Mouse (Mus musculus): Measurements from ENCODE around the gene Gm10338. TPM values are rescaled to one million over a fixed set of nuclear protein-coding genes. Genes with fewer than 3 reads are reported as not detected.

Gm10338 gene
- not detected for polyA plus RNA-seq (2014; fragmentation: Illumina TruSeq; extraction: RNeasy Lipid Tissue Mini Kit (QIAGEN cat#74804); ENCODE audit: low read depth, low replicate concordance)

DNA sequence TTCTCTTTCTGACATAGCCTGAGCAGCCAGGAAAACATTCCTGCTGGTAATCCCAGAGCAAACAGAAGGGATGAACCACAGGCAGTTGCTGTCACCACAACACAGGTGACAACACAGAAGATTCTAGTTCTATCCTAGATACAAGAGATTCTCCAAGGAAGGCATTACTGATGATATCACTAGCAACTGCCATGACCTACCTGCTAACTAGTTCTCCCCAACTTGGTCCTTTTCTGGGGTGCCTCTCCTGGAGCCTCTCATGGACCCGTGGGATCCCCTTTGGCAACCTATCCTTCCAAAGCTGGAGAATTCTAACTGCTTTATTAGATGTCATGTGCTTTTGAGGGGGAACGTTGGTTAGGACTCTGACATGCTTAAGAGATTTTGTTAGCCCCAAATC lies at the start of gene Gm10338:
Gene Gm10338, minus strand, starts transcription at position 101 of the 400 bp plus-strand sequence.

DNA sequence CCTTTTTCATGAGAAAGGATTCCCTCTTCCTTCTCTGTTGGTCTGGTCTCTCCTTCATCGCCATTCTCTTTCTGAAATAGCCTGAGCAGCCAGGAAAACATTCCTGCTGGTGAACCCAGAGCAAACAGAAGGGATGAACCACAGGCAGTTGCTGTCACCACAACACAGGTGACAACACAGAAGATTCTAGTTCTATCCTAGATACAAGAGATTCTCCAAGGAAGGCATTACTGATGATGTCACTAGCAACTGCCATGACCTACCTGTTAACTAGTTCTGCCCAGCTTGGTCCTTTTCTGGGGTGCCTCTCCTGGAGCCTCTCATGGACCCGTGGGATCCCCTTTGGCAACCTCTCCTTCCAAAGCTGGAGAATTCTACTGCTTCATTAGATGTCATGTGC lies 48.5 kb upstream of the Gm10338 start, which contains the start of gene Gm10128:
Gene Gm10128, minus strand, starts transcription at position 101 of the 400 bp plus-strand sequence.

DNA sequence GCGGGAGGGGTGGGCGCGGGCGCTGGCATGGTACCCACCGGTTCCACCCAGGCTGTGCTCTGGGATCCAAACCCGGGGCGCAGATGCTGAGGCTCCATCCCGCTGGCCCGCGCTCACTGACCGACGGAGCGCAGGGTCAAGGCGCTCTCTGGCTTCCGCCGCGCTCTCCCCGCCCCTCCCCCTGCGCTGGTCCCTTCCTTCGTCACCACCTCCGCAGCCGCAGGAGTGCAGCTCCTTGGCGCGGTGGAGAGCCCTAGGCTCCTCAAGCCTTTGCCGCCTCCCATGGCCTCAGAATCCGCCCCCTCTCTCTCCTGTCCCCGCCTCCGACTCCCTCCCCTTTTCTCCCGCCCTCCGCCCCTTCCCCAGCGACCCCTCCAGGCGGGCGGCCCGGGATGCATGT lies 27.0 kb downstream of the Gm10338 start, which contains the start of gene Gm3558:
Gene Gm3558, minus strand, starts transcription at position 185 of the 400 bp plus-strand sequence.

Other genes starting within 250 kb of the Gm10338 start
- gene Gm8374, start 230.5 kb downstream of the Gm10338 start, polyA plus RNA-seq (2014; fragmentation: Illumina TruSeq; extraction: RNeasy Lipid Tissue Mini Kit (QIAGEN cat#74804); ENCODE audit: low read depth, low replicate concordance): not detected
- not detected for gene Gm3755, start 144.7 kb downstream of the Gm10338 start, polyA plus RNA-seq (2014; fragmentation: Illumina TruSeq; extraction: RNeasy Lipid Tissue Mini Kit (QIAGEN cat#74804); ENCODE audit: low read depth, low replicate concordance)
- not detected for gene Gm3752, start 111.8 kb downstream of the Gm10338 start, polyA plus RNA-seq (2014; fragmentation: Illumina TruSeq; extraction: RNeasy Lipid Tissue Mini Kit (QIAGEN cat#74804); ENCODE audit: low read depth, low replicate concordance)
- gene Gm3558, start 27.0 kb downstream of the Gm10338 start, polyA plus RNA-seq (2014; fragmentation: Illumina TruSeq; extraction: RNeasy Lipid Tissue Mini Kit (QIAGEN cat#74804); ENCODE audit: low read depth, low replicate concordance): not detected
- not detected for gene Gm10128, start 48.4 kb upstream of the Gm10338 start, polyA plus RNA-seq (2014; fragmentation: Illumina TruSeq; extraction: RNeasy Lipid Tissue Mini Kit (QIAGEN cat#74804); ENCODE audit: low read depth, low replicate concordance)
- gene Gm26661, start 196.0 kb upstream of the Gm10338 start, polyA plus RNA-seq (2014; fragmentation: Illumina TruSeq; extraction: RNeasy Lipid Tissue Mini Kit (QIAGEN cat#74804); ENCODE audit: low read depth, low replicate concordance): not detected
- gene Flnb, start 222.4 kb upstream of the Gm10338 start, polyA plus RNA-seq (2014; fragmentation: Illumina TruSeq; extraction: RNeasy Lipid Tissue Mini Kit (QIAGEN cat#74804); ENCODE audit: low read depth, low replicate concordance): 2.6 TPM